Mouse (Mus musculus) ovary, adult 18-20 months (tissue): ENCODE data around the gene Gk5.
"Not testable (repeated sequence)": the region's sequence is repeated elsewhere in the genome, so short reads cannot be mapped to it uniquely, and the experiment has no call there.

Source experiments
- DNase-seq: peaks from one replicate; pipeline ENCODE4 v3.0.0; 2022; ENCODE audit warnings: low spot score, mixed read lengths

Gk5 gene

GRCm38 (mm10) chr9:96118861-96119772 is at the start of gene Gk5:
TSS of gene Gk5 (plus strand) at chr9:96119362.
- DNase-seq, result peak; percentile 93

GRCm38 (mm10) chr9:96078752-96079315 is 40.3 kb upstream of the Gk5 start:
- no peak for DNase-seq

GRCm38 (mm10) chr9:96085293-96085692 is 33.9 kb upstream of the Gk5 start:
- no peak for DNase-seq

- no peak for DNase-seq
Observed at GRCm38 (mm10) chr9:96087671-96088070, 31.5 kb upstream of the Gk5 start.

GRCm38 (mm10) chr9:96088456-96088855 is 30.7 kb upstream of the Gk5 start:
- DNase-seq, result not testable (repeated sequence)

- not testable (repeated sequence) for DNase-seq
Observed at GRCm38 (mm10) chr9:96092637-96093036, 26.5 kb upstream of the Gk5 start.

- DNase-seq, result no peak
Observed at GRCm38 (mm10) chr9:96093221-96093620, 25.9 kb upstream of the Gk5 start.

- DNase-seq, result no peak
Observed at GRCm38 (mm10) chr9:96094341-96094740, 24.8 kb upstream of the Gk5 start.

GRCm38 (mm10) chr9:96095192-96095591 is 24.0 kb upstream of the Gk5 start:
- no peak for DNase-seq

- no peak for DNase-seq
Observed at GRCm38 (mm10) chr9:96102846-96103245, 16.3 kb upstream of the Gk5 start.

GRCm38 (mm10) chr9:96112879-96113361 is 6.2 kb upstream of the Gk5 start:
- DNase-seq, result no peak

- DNase-seq, result no peak
Observed at GRCm38 (mm10) chr9:96116801-96117200, 2.4 kb upstream of the Gk5 start.

- DNase-seq, result no peak
Observed at GRCm38 (mm10) chr9:96118216-96118615, 946 bp upstream of the Gk5 start.

GRCm38 (mm10) chr9:96127972-96128371 is 8.8 kb downstream of the Gk5 start:
- DNase-seq, result no peak

GRCm38 (mm10) chr9:96132956-96133603 is 13.9 kb downstream of the Gk5 start:
- DNase-seq, result no peak

GRCm38 (mm10) chr9:96134470-96134869 is 15.3 kb downstream of the Gk5 start:
- DNase-seq, result no peak

GRCm38 (mm10) chr9:96134916-96135315 is 15.8 kb downstream of the Gk5 start:
- peak; percentile 56 for DNase-seq

- DNase-seq, result no peak
Observed at GRCm38 (mm10) chr9:96135461-96135860, 16.3 kb downstream of the Gk5 start.

- no peak for DNase-seq
Observed at GRCm38 (mm10) chr9:96138958-96139357, 19.8 kb downstream of the Gk5 start.

GRCm38 (mm10) chr9:96139876-96140275 is 20.7 kb downstream of the Gk5 start:
- no peak for DNase-seq

GRCm38 (mm10) chr9:96140931-96141330 is 21.8 kb downstream of the Gk5 start:
- DNase-seq, result no peak

GRCm38 (mm10) chr9:96142499-96142898 is 23.3 kb downstream of the Gk5 start:
- DNase-seq, result no peak

- no peak for DNase-seq
Observed at GRCm38 (mm10) chr9:96143633-96144032, 24.5 kb downstream of the Gk5 start.
